Mouse (Mus musculus) T-helper 17 cell (primary cell): ENCODE results near the gene Ctla4.

Experiments used
- in situ Hi-C, 2 experiments: fragments of 300-600 bp; cut with MboI, MseI; formaldehyde crosslinking; loops; 1 replicate in 1 of 2; 2 replicates in 1 of 2; pipeline ENCODE4 v1.15.1; 2025; ENCODE audit warnings: high pct_unique_total_duplicates in 2 of 2

Ctla4 gene

DNA sequence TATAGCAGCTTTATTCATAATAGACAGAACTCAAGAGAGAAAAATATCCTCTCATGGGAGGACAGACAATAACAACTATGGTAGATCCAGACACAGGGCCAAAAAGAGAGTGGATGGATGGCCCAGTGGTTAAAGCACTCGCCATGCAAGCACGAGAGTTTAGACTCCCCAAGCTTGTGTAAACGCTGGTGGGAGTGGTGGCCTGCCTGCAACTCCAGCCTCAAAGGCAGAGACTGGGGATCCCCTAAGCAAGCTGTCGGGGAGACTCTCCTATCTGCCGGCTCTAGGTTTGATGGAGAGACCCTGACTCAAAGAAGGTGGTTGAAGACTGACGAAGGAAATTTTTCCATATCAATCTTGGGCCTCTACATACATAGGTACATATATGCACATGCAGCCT lies 69.4 kb downstream of the Ctla4 start:
- in situ Hi-C loops, result loop anchor here in 1 of 2 experiments (5.0 kb wide), 1 partner anchor 94 kb away; no protein-coding TSS in a partner anchor

GRCm38 (mm10) chr1:60958287-60958686 lies 71.5 kb downstream of the Ctla4 start:
- in situ Hi-C loops, result loop anchor here in 1 of 2 experiments (5.0 kb wide), 1 partner anchor 96 kb away; no protein-coding TSS in a partner anchor

GRCm38 (mm10) chr1:60959246-60959645 lies 72.4 kb downstream of the Ctla4 start:
- in situ Hi-C loops, result loop anchor here in 1 of 2 experiments (5.0 kb wide), 1 partner anchor 97 kb away; no protein-coding TSS in a partner anchor

- in situ Hi-C loops, result loop anchor here in 1 of 2 experiments (10.0 kb wide), 2 partner anchors 426 to 516 kb away; no protein-coding TSS in a partner anchor
These were observed 73.7 kb downstream of the Ctla4 start for GRCm38 (mm10) chr1:60960451-60960850.

DNA sequence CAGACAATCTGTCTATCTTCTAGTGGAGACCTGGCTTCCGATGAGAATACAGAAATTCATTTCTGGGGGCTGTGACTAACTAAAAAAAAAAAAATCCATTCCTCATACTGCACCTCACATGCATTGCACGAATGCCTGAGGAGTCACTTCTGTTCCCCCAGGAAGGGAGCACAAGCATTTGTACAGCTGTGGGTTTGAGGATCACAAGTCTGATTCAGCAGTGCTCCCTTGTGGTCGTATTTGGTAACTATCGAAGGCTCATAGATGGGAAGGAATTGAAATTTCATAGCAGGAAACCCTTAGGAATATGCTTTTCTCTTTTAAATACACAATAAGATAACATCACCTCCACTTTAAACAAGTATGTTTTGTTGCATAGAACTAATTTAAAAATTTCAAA lies 74.3 kb downstream of the Ctla4 start:
- in situ Hi-C loops, result loop anchor here in 1 of 2 experiments (10.0 kb wide), 2 partner anchors 426 to 516 kb away; no protein-coding TSS in a partner anchor

DNA sequence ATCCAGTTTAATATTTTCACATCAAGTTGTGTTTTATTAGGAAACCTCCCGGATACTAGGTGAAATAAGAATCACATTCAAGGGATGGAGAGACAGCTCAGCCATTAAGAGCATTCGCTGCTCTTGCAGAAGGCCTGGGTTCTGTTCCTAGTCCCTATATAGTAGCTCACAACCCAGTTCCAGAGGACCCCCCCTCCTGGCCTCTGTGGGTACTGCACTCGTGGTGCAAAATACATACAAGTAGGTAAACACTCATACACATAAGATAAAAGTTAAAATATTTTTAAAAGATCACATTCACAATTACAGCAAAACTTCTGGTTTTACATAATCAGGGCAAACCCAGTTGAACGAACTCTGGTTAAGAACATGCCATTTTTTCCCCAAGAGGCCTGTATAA lies 75.3 kb downstream of the Ctla4 start:
- in situ Hi-C loops, result loop anchor here in 1 of 2 experiments (10.0 kb wide), 2 partner anchors 427 to 517 kb away; no protein-coding TSS in a partner anchor
